Mouse (Mus musculus): ENCODE results near the gene G0s2. TPM values are rescaled to one million over a fixed set of nuclear protein-coding genes. Genes with fewer than 3 reads are reported as not detected.
A peak's percentile ranks its signal among the peaks of the same experiment; 100 is the strongest.

The G0s2 gene
- total RNA-seq, 2 experiments from 2014 or later: 6.7 to 10.2 TPM

GRCm38 (mm10) chr1:193252616-193253015 lies 20.4 kb downstream of the G0s2 start:
- no peak for DNase-seq

DNA sequence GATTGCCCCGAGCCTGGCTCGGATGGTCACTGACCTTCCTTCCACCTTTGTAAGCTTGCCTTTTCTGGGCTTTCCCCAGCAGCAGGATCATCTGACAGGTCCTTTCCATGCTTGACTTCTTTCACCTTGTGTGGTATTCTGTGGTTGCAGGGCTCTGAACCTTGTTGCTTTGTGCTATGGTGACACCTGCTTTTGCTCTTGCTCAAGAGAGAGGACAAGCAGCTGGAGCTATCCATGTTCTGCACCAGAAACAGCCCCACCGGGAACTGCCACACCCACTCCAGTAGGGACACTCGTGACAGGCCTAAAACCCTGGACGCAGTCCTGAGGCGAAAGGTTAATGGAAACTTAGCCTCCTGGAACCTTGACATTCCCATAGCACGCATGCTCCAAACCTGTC lies 21.6 kb downstream of the G0s2 start:
- DNase-seq: no peak

GRCm38 (mm10) chr1:193250026-193250425 lies 23.0 kb downstream of the G0s2 start:
- DNase-seq: no peak

- no peak for DNase-seq
Observed at GRCm38 (mm10) chr1:193244235-193244634, 28.8 kb downstream of the G0s2 start.

DNA sequence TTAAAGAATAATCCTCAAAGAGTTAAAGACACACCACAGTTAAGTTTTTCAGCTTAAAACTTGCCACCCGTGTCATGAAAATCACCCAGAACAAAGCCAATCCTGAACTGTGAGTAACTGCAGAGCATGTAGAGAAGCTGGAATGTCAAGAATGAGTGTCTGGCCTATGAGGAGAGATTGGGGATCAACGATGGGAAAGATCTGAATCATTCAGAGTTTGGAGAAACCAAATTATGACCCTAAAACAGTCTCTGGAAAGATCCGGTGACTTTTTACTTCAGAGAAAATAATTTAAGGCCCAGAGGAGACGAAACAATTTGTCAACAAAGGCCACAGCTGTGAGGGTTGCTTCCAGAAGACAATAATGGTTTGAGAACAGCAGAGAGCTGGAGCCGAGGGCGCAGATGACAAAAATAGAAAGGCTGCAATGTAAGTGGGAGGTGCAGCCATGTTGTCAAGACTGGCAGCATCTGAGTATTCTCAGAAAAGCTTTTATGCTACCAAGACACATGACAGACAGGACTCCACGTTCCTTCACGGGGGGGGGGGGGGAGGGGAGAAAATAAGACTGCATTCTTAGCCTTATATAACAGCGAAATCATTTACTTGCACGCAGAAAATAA lies 29.3 kb downstream of the G0s2 start:
- no peak for DNase-seq

GRCm38 (mm10) chr1:193242863-193243262 lies 30.2 kb downstream of the G0s2 start:
- no peak for DNase-seq

DNA sequence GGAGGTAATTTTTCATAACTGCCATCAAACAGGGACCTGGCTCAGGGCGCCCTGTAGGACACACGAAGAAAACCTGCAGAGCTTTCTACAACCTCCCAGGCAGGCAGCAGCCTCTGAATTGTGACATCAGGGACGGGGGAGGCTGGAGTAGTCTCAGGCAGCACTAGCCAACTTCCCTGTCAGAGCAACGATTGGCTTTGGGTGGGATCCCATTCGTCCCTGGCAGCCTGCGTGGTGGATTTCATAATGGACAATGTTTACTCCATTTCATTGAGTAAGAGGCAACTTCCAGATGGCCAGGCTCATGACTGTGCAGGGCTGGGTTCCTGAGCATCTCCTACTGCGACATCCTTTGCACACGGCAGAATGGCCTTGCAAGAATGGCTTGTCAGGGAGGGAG lies 30.8 kb downstream of the G0s2 start:
- peak; percentile 85 to 88 for DNase-seq

GRCm38 (mm10) chr1:193241436-193241835 lies 31.6 kb downstream of the G0s2 start:
- DNase-seq: no peak

- DNase-seq: no peak
Observed at GRCm38 (mm10) chr1:193238426-193238825, 34.6 kb downstream of the G0s2 start.

DNA sequence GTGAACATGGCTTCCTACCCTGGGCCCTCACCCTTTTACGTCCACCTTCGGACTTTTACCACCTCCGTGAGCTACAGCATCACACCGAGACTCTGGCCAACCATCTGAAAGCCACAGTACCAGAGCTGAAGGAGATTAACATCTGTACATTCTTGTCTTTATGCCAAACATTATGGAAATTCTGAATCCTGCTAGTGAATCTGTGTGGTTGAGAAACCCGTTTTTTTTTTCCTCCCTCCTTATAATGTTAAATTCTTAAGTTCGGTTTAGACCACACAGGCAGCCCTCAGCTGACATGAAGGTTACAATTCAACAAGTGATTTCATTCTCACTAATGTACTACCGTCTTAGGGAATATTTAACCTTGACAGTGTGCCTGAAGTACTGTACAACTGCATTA lies 38.1 kb downstream of the G0s2 start:
- no peak for DNase-seq

GRCm38 (mm10) chr1:193234130-193234645 lies 38.8 kb downstream of the G0s2 start:
- DNase-seq: no peak

DNA sequence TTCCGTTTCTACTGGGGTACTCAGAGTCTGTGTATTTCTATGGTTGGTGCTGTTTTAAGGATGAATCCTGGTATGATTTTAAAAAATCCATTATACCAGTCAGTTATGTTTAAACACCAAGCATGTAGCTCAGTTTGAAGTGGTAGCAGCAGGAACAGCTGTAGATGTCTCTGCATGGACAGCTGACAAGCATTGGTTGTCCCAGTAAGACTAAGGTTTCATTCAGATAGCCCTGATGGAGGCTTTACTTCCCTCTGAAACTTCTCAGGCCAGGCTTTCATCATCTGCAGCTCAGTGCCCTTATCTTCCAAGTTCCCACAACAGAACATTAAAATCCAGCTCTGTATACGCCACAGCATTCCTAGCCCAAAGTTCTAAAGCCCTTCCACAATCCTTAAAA lies 40.3 kb downstream of the G0s2 start:
- DNase-seq: no peak

DNA sequence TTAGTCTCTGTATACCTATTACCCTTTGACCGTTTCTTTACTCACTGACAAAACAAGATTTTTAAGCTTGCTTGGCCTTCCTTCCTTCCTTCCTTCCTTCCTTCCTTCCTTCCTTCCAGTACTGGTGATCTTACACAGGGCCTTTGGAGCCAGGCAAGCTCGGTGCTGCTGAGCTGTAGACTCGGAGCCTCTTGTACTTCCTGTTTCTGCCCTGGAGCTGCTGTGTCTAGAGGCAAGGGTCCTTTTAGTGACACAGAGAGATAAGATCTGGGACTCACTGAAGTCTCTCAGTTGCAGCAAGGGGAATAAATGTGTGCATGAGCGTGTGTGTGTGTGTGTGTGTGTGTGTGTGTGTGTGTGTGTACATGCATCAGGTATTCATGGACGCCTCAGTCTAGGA lies 42.1 kb downstream of the G0s2 start:
- DNase-seq: no peak

DNA sequence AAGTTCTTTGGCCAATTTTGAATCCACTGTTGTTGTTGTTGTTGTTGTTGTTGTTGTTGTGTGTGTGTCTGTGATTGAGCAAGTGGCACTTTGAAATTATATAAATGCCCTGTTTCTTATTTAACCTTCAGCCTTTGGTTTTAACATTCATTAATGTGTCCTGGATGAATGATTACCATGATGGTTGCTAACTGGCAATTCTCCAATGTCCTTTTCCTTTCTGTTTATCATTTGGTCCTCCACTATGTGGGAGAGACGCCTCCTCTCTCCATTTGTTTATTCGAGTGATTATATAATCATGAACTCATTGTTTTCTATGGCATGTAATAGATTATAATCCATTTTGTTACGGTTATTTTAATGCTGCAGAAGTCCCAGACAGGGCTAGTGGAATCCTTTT lies 42.5 kb downstream of the G0s2 start:
- no peak for DNase-seq

GRCm38 (mm10) chr1:193229570-193229969 lies 43.4 kb downstream of the G0s2 start:
- no peak for DNase-seq

DNA sequence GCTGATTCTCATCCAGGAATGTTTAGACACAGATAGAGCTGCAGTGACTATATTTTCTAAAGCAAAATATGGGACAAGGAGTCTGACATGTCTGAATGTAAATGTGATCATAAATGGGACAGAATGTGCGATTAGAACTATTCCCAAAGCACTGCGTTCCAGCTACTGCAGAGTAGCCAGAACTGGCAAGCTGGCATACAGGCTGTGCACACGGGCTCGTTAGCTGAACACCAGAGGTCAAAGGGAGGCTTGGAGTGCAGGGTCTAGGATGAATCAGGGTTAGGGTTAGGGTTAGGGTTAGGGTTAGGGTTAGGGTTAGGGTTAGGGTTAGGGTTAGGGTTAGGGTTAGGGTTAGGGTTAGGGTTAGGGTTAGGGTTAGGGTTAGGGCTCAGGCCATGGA lies 45.5 kb downstream of the G0s2 start:
- DNase-seq: no peak

GRCm38 (mm10) chr1:193226724-193227522 lies 46.1 kb downstream of the G0s2 start:
- no peak for DNase-seq

- DNase-seq: no peak
Observed at GRCm38 (mm10) chr1:193226114-193226513, 46.9 kb downstream of the G0s2 start.

GRCm38 (mm10) chr1:193225531-193225930 lies 47.5 kb downstream of the G0s2 start:
- DNase-seq: no peak

Other genes starting within 250 kb of the G0s2 start
- 10 to 100 TPM; 27.2 to 29.0 TPM for gene Syt14, start 237.4 kb downstream of the G0s2 start, total RNA-seq (2021)
- gene Diexf, start 142.9 kb downstream of the G0s2 start, total RNA-seq (2021): 10 to 100 TPM; 23.4 to 27.5 TPM
- under 1 TPM; 0.42 to 0.96 TPM for gene Irf6, start 120.1 kb downstream of the G0s2 start, total RNA-seq (2021)
- gene A130010J15Rik, start 105.2 kb downstream of the G0s2 start, total RNA-seq (2021): 1 to 10 TPM; 4.4 to 5.6 TPM
- gene Traf3ip3, start 71.5 kb downstream of the G0s2 start, total RNA-seq (2021): 1 to 10 TPM; 1.1 to 1.3 TPM
- gene Lamb3, start 65.5 kb downstream of the G0s2 start, total RNA-seq (2021): 1 to 10 TPM in 1 of 2 experiments, under 1 TPM in 1; 0.56 to 2.8 TPM
- 10 to 100 TPM; 45.1 to 47.1 TPM for gene Hsd11b1, start 9.1 kb downstream of the G0s2 start, total RNA-seq (2021)
- 10 to 100 TPM; 23.5 to 26.6 TPM for gene Camk1g, start 97.1 kb upstream of the G0s2 start, total RNA-seq (2021)